Mouse (Mus musculus): Measurements from ENCODE around the gene Ralgapa2. TPM values are rescaled to one million over a fixed set of nuclear protein-coding genes. Genes with fewer than 3 reads are reported as not detected.
A peak's percentile ranks its signal among the peaks of the same experiment; 100 is the strongest.

The Ralgapa2 gene
- total RNA-seq, 2 experiments from 2014 or later, result 19.2 to 26.2 TPM

GRCm38 (mm10) chr2:146219791-146220190, 292.4 kb downstream of the Ralgapa2 start:
- intact Hi-C loops (cut with DNase I), result loop anchor here (10.0 kb wide), 2 partner anchors 165 to 265 kb away; no protein-coding TSS in a partner anchor
- DNase-seq (ENCODE audit: low spot score in 2 of 2), result no peak

DNA sequence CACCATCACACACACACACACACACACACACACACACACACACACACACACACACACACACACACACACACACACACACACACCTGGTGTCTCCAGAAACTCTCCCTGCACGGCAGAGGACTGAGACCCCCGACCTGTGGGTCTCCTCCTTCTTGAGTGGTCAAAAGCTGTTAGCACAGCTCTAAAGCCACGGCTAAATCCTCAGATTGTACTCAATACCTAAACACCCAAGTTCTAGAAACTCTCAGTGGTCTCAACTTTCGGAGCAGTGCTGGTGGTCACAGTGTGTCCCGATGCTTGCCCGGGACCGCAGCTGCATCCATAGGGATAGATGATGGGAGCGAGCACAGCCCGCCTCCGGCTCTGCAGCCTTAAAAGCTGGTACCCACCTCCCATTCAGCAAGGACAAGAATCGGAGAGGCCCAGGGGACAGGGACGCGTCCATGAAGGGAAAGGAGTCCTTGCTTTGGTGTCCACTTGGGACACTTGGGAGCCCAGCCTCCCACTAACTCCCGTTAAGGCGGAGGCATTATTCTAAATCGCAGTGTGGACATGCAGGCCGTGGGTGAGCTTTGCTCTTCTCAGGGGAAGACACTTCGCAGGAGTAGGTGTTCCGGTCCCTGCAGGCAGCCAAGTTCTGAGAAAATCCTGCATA, 293.1 kb downstream of the Ralgapa2 start:
- intact Hi-C loops (cut with DNase I), result loop anchor here (10.0 kb wide), 1 partner anchor 264 kb away; no protein-coding TSS in a partner anchor
- no peak for DNase-seq (ENCODE audit: low spot score in 2 of 2)

DNA sequence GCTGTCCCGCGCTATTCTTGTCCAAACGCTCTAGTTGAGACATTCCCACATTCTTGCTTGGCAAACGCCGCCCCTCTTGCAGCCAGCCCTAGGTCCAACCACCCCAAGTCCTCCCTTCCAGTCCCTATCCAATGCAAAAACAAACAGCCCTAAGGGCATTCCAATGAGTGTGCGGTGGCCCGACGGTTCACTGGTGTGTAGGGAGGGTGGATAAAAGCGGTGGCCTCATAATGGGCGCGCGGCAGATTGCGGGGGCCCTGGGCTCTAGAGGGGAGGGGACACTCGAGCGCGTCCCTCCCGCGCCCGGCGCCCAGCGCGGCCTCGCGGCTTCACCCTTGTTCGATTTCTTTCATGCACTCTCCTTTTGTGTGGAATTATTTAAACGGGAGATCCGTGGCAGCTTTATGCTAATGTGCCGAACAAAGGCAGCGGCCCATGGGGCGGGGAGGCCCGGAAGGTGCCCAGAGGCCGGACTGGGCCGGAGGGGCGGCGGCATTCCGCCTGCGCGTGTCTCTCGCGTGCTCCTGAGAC, 293.9 kb downstream of the Ralgapa2 start:
- intact Hi-C loops (cut with DNase I), result loop anchor here (10.0 kb wide), 1 partner anchor 263 kb away; no protein-coding TSS in a partner anchor

GRCm38 (mm10) chr2:146217227-146217980, 294.7 kb downstream of the Ralgapa2 start:
- intact Hi-C loops (cut with DNase I), result loop anchor here (10.0 kb wide), 1 partner anchor 263 kb away; no protein-coding TSS in a partner anchor
- peak in 1 of 2 experiments; percentile 26 for DNase-seq (ENCODE audit: low spot score in 2 of 2)

More for the DNA sequence above, 293.9 kb downstream of the Ralgapa2 start:
- no peak for DNase-seq (ENCODE audit: low spot score in 2 of 2)

GRCm38 (mm10) chr2:146216111-146217064, 295.8 kb downstream of the Ralgapa2 start:
- intact Hi-C loops (cut with DNase I), result loop anchor here (10.0 kb wide), 1 partner anchor 262 kb away; no protein-coding TSS in a partner anchor
- peak; percentile 12 to 27 for DNase-seq (ENCODE audit: low spot score in 2 of 2)

- intact Hi-C loops (cut with DNase I), result loop anchor here (2.0 to 10.0 kb wide), 2 partner anchors 200 to 260 kb away; no protein-coding TSS in a partner anchor
- DNase-seq (ENCODE audit: low spot score in 2 of 2), result peak; percentile 60 to 78
Measured at GRCm38 (mm10) chr2:146214715-146215114, 297.4 kb downstream of the Ralgapa2 start.

- no peak for DNase-seq (ENCODE audit: low spot score in 2 of 2)
- intact Hi-C loops (cut with DNase I), result loop anchor here (10.0 kb wide), 1 partner anchor 256 kb away; no protein-coding TSS in a partner anchor
Measured at GRCm38 (mm10) chr2:146210968-146211367, 301.2 kb downstream of the Ralgapa2 start.

GRCm38 (mm10) chr2:146197947-146198346, 314.2 kb downstream of the Ralgapa2 start:
- intact Hi-C loops (cut with DNase I), result no loop called here
- DNase-seq (ENCODE audit: low spot score in 2 of 2), result no peak

DNA sequence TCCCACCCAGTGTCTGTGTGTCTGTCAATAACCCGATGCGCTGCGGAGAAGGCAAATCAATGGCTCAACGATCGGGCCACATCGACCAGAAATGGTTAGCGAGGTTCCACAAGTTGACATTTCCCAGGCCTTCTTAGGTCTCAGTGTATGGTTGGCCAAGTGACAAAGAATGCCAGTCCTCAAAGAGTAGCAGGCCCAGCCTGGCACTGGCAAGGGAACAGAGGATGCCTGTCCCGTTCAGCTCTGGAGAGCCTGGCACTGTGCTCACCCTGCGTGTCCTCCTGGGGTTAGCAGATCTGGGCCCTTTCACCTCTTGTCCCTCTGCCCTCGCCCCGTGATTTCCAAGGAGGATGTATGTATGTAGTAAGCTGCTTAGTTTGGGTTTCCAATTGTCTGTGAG, 316.0 kb downstream of the Ralgapa2 start:
- DNase-seq (ENCODE audit: low spot score in 2 of 2), result no peak
- intact Hi-C loops (cut with DNase I), result no loop called here
